Mouse (Mus musculus): ENCODE measurements at regions not wholly inside any gene's neighbourhood (a gene's known extent, or its start where the extent isn't known, plus 50 kb on each side); places are given as distances from the start of the nearest gene placed in this dataset.

DNA sequence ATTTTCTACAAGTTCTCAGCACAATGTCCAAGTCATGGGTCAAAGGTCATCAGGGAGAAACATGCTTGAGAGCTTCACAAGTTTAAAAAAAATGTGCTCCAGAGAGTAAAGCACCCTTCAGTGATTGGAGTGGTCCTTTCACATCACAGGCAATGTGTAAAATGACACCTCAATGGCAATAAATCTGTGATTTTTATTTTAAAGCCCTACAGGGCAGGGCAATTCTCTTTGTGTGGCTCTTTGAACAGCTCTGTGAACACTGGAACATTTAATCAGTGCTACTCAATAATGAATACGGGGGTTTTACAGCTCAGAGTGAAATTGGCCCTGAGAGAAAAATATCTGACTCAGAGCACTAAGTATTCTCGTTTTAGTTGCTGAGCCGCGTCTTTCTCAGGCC, 563.5 kb upstream of the Adam34 start:
- TF ChIP-seq MAX (IDR thresholded peaks at IDR 0.05; ENCODE audit: low read depth) (no peak), E2F4 (IDR thresholded peaks at IDR 0.05; ENCODE audit: insufficient read depth) (no peak), POLR2AphosphoS2 (IDR thresholded peaks at IDR 0.05; ENCODE audit: insufficient read length, low read depth) (no peak), MYOD1 (IDR thresholded peaks at IDR 0.05; ENCODE audit: control insufficient read depth in 1 of 3, insufficient read length in 2 of 3, low read depth in 2 of 3) (no peak), POLR2A (IDR thresholded peaks at IDR 0.05; ENCODE audit: insufficient read length, low read depth) (no peak)

Measured in myocyte (in vitro differentiated cells).